Mouse (Mus musculus) forebrain, postnatal 0 days (tissue): ENCODE data around the gene Grk3. TPM values are rescaled to one million over a fixed set of nuclear protein-coding genes. Genes with fewer than 3 reads are reported as not detected.

ENCODE experiments used
- ATAC-seq: fragments of 200-750 bp; cut with Nextera tagmentation; 2 replicates; pipeline ENCODE4 v1.8.0; 2017; ENCODE audit warnings: mild to moderate bottlenecking, moderate library complexity
- DNase-seq: peaks from one replicate; pipeline ENCODE4 v3.0.0-alpha.2; 2015
- H3K27ac ChIP-seq: fragments of 300-500 bp; sonication (generic); 2 replicates; pipeline ENCODE4 v1.5.1; 2014; ENCODE audit warnings: low read depth, mild to moderate bottlenecking, antibody characterized with exemption, low read length, moderate library complexity, mixed read lengths
- H3K27me3 ChIP-seq: fragments of 300-500 bp; sonication (generic); 2 replicates; pipeline ENCODE4 v1.6.1; 2014; ENCODE audit warnings: mild to moderate bottlenecking, low read length, mixed read lengths; ENCODE audit not compliant: insufficient read depth
- H3K36me3 ChIP-seq: fragments of 300-500 bp; sonication (generic); 2 replicates; pipeline ENCODE4 v1.6.1; 2014; ENCODE audit warnings: mild to moderate bottlenecking, moderate library complexity; ENCODE audit not compliant: insufficient read depth
- H3K4me1 ChIP-seq: fragments of 300-500 bp; sonication (generic); 2 replicates; pipeline ENCODE4 v1.6.1; 2014; ENCODE audit warnings: antibody characterized with exemption; ENCODE audit not compliant: insufficient read depth
- H3K4me2 ChIP-seq: fragments of 300-500 bp; sonication (generic); 2 replicates; pipeline ENCODE4 v1.6.1; 2014; ENCODE audit warnings: low read depth, mild to moderate bottlenecking, moderate library complexity
- H3K4me3 ChIP-seq: fragments of 300-500 bp; sonication (generic); 2 replicates; pipeline ENCODE4 v1.5.1; 2014; ENCODE audit warnings: low read depth, low read length, mixed read lengths
- H3K9ac ChIP-seq: fragments of 300-500 bp; sonication (generic); 2 replicates; pipeline ENCODE4 v1.6.1; 2014; ENCODE audit warnings: mild to moderate bottlenecking
- H3K9me3 ChIP-seq: fragments of 300-500 bp; sonication (generic); 2 replicates; pipeline ENCODE4 v1.6.1; 2016; ENCODE audit warnings: low read length
- CTCF ChIP-seq: sonication (generic); IDR thresholded peaks from 2 replicates; pipeline ENCODE4 v1.5.1; 2016; ENCODE audit warnings: antibody characterized with exemption, control low read depth, low read depth
- WGBS: fragments of 180-500 bp; shearing (Covaris S2); extraction: QIAGEN DNeasy Blood & Tissue Kit; methylation state at CpG from one replicate; pipeline ENCODE4 v1.1.7; 2014; 5-methylcytosine and 5-hydroxymethylcytosine counted together
- polyA plus RNA-seq: library from polyadenylated mRNA; unstranded; fragments of >200 nt; fragmentation: Nextera tagmentation; extraction: Ambion mirVana; gene quantifications from 2 replicates; pipeline ENCODE4 v1.2.1, GENCODE M21; 2015
- total RNA-seq: library from RNA; depleted of rRNA; stranded (reverse); fragments of >200 nt; gene quantifications from 2 replicates; pipeline ENCODE4 v1.2.3, GENCODE M21; 2014; rRNA removed

The Grk3 gene
- total and polyA plus RNA-seq, 2 experiments from 2014 or later = 12.3 to 56.3 TPM

GRCm38 (mm10) chr5:112872999-112873398 is 142.6 kb downstream of the Grk3 start:
- Histone ChIP-seq H3K27ac (no peak overlapping the region), H3K9me3 (no peaks in the 10 kb centered on the region), H3K4me1 (no peaks in the 10 kb centered on the region), H3K4me2 (no peak overlapping the region), H3K4me3 (no peak overlapping the region), H3K36me3 (no peaks in the 10 kb centered on the region), H3K27me3 (no peaks in the 10 kb centered on the region), H3K9ac (no peak overlapping the region)
- ATAC-seq (no peak), DNase-seq (no peak)
- no peak for TF ChIP-seq CTCF
- 84% methylated on average over 6 of the region's 6 CpGs for WGBS

- Histone ChIP-seq H3K27me3 (no peaks in the 10 kb centered on the region), H3K36me3 (no peaks in the 10 kb centered on the region), H3K9ac (no peak overlapping the region), H3K27ac (no peak overlapping the region), H3K4me1 (no peaks in the 10 kb centered on the region), H3K4me2 (no peak overlapping the region), H3K4me3 (no peak overlapping the region), H3K9me3 (no peaks in the 10 kb centered on the region)
- WGBS = 21% methylated on average over 9 of the region's 9 CpGs
- TF ChIP-seq CTCF = peak; percentile 93
- DNase-seq (peak; percentile 87), ATAC-seq (peak; percentile 67)
Measured at GRCm38 (mm10) chr5:112870729-112871128, 144.9 kb downstream of the Grk3 start.

GRCm38 (mm10) chr5:112868620-112869019 is 147.0 kb downstream of the Grk3 start:
- ATAC-seq (no peak), DNase-seq (no peak)
- H3K27ac ChIP-seq = no peak overlapping the region
- no peak overlapping the region for H3K9ac ChIP-seq
- H3K9me3 ChIP-seq = no peaks in the 10 kb centered on the region
- no peak overlapping the region for H3K4me2 ChIP-seq
- TF ChIP-seq CTCF = no peak
- no peaks in the 10 kb centered on the region for H3K4me1 ChIP-seq
- H3K27me3 ChIP-seq = no peaks in the 10 kb centered on the region
- H3K4me3 ChIP-seq = no peak overlapping the region
- no peaks in the 10 kb centered on the region for H3K36me3 ChIP-seq
- WGBS = 82% methylated on average over 5 of the region's 5 CpGs

GRCm38 (mm10) chr5:112864719-112865367 is 150.7 kb downstream of the Grk3 start:
- DNase-seq (peak; percentile 50), ATAC-seq (no peak; the same call in 1 of the 2 replicates)
- peak; percentile 69 for TF ChIP-seq CTCF
- Histone ChIP-seq H3K27ac (no peak overlapping the region), H3K9ac (no peak overlapping the region), H3K4me1 (0 out of 2 replicates have a peak, but pooled peaks cover 4% of the 10 kb centered on the region), H3K9me3 (no peaks in the 10 kb centered on the region), H3K4me3 (no peak overlapping the region), H3K36me3 (no peaks in the 10 kb centered on the region), H3K4me2 (no peak overlapping the region), H3K27me3 (no peaks in the 10 kb centered on the region)
- 47% methylated on average over 4 of the region's 4 CpGs for WGBS

Other genes starting within 250 kb of the Grk3 start
- 2.0 and 2.5 TPM in 2 replicates for gene Myo18b, start 119.4 kb downstream of the Grk3 start, total RNA-seq
- 1.0 and 1.6 TPM in 2 replicates for gene Myo18b, start 119.4 kb downstream of the Grk3 start, polyA plus RNA-seq
- not detected in 2 replicates for gene Crybb2, start 54.3 kb upstream of the Grk3 start, total RNA-seq
- not detected in 2 replicates for gene Crybb2, start 54.3 kb upstream of the Grk3 start, polyA plus RNA-seq
- 0.81 and 2.0 TPM in 2 replicates for gene Crybb3, start 65.8 kb upstream of the Grk3 start, total RNA-seq
- 1.6 and 1.7 TPM in 2 replicates for gene Crybb3, start 65.8 kb upstream of the Grk3 start, polyA plus RNA-seq
- gene 2900026A02Rik, start 205.4 kb upstream of the Grk3 start, total RNA-seq = 9.2 and 10.9 TPM in 2 replicates
- gene 2900026A02Rik, start 205.4 kb upstream of the Grk3 start, polyA plus RNA-seq = 2.7 and 3.3 TPM in 2 replicates
- gene Tmem211, start 211.1 kb upstream of the Grk3 start, total RNA-seq = not detected in 2 replicates
- not detected in 2 replicates for gene Tmem211, start 211.1 kb upstream of the Grk3 start, polyA plus RNA-seq